Mouse (Mus musculus): Measurements from ENCODE around the gene Atrx. TPM values are rescaled to one million over a fixed set of nuclear protein-coding genes. Genes with fewer than 3 reads are reported as not detected.
"Not testable (repeated sequence)": the region's sequence is repeated elsewhere in the genome, so short reads cannot be mapped to it uniquely, and the experiment has no call there.

Gene Atrx
- total RNA-seq (2021): 10 to 100 TPM; 32.3 to 32.5 TPM
- long read RNA-seq, experiment 1, partial matches to known transcripts: 1 of 9 reads
- long read RNA-seq, experiment 1, other reads (novel, unspliced or antisense): 7 of 9 reads
- long read RNA-seq, experiment 2, partial matches to known transcripts: 2 of 9 reads
- long read RNA-seq, experiment 2, other reads (novel, unspliced or antisense): 7 of 9 reads

DNA sequence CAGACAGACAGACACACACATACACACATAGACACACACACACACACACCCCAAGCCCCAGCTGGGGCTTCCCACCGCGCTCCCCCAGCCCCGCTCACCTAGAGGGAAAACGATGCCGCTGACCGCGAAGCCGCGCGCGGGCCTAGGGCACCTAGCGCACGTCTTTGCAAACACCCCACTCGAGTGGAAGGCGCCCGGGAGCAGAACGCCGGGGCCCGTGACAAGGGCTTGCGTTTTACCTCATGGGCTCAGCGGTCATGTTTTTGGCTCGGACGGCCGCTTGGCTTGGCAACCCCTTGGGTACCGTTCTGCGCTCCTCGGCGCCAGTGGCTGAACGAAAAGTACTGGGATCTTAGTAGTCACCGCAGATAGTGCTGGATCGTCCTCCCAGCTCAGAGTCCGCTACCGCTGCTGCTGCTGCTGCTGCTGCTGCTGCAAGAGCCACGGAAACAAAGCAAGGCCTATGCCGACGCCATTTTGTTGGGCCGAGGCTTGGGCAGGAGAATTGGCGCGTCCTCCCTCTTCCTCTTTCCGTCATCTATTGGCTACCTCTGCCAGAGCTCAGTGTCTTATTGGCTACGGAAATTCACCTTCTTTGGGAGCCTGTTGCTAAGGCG lies at the start of gene Atrx:
Atrx (minus strand) TSS at position 543 of the 617 bp plus-strand sequence.
- DNase-seq (ENCODE audit: low spot score): peak; percentile 65

DNA sequence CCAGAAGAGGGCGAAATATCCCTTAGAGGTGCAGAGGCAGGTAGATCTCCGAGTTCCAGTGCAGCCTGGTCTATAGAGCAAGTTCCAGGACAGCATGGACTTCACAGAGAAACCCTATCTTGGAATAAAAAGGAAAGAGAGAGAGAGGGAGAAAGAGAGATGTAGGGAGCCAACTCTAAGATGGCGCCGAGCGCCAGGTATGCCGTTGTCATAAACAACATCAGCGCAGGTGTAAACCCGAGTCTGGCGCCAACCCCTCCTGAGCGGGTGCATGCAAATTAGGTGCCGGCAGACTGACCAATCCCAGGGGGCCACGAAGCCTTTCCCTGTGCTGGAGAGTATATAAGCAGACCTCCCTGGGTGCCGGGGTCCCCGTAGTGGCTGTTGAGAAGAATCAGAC lies 27.9 kb upstream of the Atrx start:
- DNase-seq (ENCODE audit: low spot score): not testable (repeated sequence)

DNA sequence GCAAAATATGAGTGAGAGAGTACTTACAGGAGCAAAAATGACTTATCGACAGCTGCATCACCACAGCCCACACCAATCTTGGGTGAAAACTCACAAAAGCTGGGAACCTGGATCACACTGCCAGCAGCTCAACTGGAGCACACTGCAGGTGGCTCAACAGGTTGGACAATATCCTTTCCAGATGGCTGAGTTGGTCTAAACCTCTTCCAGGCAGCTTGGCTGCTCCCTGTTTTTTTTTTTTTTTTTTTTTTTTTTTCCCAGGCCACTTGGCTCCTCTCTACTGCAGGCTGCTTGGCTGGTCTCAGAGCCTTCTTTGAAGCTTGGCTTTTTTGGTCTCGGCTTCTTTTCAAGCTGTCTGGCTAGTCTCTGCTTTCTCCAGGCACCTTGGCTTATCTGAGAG lies 24.8 kb upstream of the Atrx start:
- no peak for DNase-seq (ENCODE audit: low spot score)

DNA sequence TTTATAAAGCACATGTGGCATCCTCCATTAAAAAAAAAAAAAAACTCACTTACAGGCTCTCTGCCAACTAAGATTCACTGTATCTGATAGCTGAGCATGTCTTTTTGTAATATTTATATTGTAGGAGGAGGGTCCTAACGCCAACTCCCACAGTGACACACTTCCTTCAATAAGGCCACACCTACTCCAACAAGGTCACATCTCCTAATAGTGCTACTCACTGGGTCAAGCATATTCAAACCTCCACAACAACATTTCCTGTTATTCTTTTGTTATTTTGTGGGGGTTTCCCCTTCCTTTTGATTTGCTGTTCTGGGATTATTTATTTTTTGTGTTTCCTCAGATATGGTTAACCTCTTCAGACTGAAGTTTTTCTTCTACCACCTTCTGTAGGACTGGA lies 17.2 kb upstream of the Atrx start:
- no peak for DNase-seq (ENCODE audit: low spot score)

DNA sequence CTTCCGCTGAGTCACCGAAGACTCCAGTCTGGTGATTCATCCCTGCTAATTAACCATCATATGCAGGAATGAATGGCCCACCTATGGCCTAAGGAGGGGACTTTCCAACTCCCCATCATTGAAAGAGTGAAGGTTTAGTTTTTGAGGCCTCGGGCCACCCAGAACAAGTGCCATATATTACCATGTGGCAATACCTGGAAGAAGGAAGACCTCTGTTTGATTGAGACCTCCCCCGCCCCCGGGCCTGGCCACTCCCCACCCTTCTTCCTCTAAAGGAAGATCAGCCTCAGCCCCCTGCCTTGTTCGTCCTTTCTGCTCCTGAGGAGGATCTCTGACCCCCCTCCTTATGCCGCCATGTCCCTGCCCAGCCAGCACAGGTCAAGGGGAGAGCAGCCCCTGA lies 10.0 kb upstream of the Atrx start:
- DNase-seq (ENCODE audit: low spot score): no peak

DNA sequence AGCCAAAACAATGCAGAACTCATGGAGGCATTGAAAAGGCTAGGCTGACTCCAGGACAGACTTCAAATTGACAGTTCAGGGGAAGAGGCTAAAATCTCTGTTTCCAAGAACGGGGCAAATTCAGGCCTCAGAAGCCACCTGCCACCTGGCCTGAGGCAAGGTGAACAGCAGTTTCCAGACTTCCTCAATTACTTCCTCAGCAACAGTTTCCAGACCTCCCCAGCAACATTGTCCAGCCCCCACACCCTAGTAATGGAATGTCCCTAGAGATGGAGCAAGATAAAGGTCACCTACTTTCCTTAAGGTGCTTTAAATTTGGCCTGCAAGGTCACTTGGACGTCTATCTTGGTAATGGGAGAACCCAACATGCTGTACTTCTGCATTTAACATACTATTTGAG lies 8.5 kb upstream of the Atrx start:
- DNase-seq (ENCODE audit: low spot score): no peak

DNA sequence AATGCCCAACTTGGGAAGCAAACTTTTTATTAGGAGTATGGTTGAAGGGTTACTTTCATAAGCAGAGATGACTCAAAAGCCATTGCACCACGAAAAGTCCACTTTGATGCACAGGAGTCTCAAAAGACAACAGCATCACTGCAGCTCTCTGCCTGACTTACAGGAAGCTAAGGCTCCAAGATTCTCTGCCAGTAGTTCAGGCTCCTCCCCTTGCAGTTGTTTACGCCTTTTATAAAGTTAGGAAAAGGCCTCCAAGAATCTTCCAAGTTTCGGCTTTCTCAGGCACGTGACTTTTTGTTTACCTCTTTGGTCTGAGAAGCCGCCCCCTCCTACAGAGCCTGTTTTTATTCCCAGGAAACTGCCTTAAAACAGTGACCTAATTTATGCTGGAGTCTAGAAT lies 5.1 kb upstream of the Atrx start:
- DNase-seq (ENCODE audit: low spot score): peak; percentile 14

DNA sequence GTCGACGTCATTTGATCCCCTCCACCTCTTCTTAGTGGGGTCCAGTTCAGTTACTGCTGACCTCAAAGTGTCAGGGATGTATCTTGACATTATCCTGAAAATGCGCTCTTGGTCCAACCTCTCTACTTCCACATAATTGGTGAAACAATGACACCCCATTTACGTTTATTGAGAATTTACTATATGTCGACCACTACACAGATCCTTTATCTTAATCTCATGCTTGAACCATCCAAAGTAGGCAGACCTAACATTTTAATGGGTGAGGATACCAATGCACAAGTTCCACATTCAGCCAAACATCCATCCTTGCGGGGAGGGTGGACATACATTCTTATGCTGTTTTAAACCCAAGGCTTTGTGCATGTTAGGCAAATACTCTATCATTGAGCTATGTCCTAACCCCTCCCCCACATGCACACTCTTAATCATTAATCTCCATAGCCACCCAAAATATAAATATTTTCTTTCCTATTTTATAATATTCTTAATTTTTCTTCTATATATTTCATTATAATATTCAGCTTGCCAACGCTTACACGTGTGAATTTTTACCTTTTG lies 355 bp upstream of the Atrx start:
- no peak for DNase-seq (ENCODE audit: low spot score)

DNA sequence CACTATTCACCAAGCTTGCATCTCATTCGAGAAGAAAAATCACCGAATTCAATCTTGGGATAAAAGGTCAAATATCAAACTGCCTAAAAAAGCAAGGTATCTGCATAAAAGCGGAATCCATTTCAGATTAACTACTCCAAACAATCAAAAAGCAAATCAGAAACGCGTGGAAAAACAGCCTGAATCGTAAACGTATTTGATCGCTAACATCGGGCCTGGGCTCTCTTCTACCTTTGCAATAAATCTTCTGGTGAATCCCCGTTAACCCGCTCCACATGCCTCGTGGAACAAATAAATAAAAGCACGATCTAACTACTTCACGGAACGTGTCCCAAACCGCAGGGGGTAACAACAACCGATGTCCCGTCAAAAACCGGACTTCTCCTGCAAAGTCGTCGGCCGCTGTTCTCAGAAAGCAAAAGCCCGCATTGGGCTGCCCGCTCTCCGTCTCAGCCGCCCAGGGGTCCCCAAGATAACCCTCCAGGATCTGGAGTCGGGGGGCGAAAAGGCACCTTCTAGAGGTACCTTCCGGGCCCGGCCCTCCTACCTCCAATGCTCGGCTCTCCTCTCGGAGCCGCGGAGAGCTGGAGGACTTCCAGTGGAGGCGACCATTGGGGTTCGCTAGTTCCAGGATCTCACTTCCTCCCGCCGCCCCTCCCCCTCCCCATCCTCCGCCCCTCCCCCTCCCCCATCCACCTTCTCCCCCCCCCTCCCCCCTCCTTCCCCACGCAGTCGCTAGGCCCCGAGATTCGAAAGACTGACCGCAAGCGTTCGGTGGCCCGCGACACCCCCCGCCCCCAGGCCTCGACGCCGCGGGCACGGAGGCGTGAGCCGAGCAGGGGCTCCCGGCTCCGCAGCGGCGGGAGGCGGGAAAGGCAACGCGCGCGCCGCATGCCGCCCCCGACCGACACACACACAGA lies 1.0 kb downstream of the Atrx start:
- peak; percentile 22 for DNase-seq (ENCODE audit: low spot score)

DNA sequence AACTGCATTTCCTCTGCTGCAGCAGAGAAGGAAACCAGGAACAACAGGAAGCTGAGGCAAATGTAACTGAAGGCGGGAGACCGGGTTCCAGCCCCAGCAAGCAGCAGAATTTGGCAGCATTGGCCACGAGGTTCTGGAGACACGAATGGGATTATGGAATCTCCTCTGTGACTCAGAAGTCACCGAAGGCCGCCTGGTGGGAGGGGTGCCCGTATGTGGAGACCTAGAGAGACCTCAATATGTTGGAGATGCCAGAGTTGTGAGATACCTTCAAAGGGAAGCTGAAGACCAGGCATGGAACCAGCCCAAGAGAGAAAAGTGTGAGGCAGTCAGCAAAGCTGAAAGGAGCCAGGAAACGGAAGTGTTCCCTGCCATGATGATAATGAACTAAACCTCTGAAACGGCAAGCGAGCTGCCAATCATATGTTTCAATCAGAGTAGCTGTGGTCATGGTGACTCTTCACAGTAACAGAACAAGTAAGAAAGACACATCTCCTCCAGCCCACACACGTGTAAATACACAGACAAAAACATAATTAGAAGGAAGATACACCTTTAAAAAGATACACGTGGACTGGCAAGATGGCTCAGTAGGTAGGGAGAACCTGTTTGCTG lies 3.0 kb downstream of the Atrx start:
- DNase-seq (ENCODE audit: low spot score): no peak

DNA sequence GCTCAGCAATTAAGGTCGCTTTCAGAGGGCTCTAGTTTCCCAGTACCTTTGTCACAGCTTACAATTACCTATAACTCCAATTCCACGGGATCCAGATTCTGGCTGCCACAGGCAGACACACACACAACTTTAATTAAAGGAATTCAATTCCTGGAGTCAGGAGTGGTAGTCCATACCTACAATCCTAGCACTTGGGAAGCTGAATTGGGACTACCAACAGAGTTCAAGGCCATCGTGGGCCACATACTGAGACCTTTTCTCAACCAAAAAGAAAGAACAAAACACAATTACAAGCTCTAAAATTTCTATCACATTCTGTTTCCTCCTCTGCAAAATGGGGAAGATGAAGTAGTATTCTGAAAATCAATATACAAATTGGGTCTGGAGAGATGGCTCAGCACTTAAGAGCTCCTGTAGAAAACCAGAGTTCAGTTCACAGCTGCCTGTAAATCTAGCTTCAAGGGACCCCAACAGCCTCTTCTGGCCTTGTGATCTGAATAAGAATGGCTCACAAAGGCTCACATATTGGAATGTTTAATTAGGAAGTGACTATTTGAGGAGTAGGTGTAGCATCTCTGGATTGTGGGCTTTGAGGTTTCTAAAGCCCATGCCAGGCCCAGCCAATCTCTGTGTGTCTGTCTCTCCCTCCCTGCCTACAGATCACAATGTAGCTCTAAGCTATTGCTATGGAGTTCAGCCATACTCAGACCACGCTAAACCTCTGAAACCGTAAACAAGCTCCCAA lies 4.7 kb downstream of the Atrx start:
- no peak for DNase-seq (ENCODE audit: low spot score)

DNA sequence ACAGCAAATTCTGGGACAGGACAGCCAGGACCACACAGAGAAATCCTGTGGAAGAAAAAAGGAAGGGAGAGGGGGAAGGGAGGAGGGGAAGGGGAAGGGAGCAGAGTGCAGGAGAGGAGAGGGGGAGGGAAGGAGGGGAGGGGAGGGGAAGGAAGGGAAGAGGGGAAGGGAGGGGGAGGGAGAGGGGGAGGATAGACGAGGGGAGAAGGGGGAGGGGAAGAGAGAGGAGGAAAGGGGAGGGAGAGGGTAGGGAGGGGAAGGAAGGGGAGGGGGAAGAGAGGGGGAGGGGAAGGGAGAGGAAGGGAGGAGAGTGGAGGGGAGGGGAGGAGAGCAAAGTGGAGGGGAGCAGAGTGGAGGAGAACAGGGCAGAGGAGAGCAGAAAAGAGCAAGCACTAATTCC lies 5.3 kb downstream of the Atrx start:
- DNase-seq (ENCODE audit: low spot score): no peak

DNA sequence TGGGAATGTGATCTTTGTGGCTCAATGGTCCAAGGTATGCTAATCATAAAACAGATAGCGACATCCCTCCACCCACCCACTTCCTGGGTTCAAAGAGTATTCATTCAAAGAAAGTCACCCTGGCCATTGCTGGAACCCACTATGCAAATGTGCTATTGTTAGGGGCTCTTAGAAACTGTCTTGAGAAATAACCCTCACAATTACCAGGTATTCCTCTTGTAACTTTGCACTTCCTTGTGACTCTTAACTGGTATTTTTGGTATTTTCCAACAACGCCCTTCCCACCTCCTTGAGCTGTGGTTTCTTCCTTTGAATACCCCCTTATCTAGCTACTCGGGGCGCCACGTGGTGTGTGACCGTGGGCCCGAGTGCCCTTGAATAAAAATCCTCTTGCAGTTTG lies 6.2 kb downstream of the Atrx start:
- DNase-seq (ENCODE audit: low spot score): not testable (repeated sequence)

DNA sequence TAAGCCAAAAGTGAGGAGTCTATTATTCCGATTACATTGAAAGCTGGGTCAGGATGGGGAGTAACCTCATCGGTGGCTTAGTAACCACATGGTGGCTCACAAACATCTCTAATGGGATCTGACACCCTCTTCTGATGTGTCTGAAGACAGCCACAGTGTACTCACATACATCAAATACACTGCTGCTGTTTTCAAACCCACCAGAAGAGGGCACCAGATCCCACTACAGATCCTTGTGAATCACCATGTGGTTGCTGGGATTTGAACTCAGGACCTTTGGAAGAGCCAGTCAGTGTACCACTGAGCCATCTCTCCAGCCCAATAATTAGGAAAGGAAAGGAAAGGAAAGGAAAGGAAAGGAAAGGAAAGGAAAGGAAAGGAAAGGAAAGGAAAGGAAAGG lies 7.8 kb downstream of the Atrx start:
- DNase-seq (ENCODE audit: low spot score): no peak

DNA sequence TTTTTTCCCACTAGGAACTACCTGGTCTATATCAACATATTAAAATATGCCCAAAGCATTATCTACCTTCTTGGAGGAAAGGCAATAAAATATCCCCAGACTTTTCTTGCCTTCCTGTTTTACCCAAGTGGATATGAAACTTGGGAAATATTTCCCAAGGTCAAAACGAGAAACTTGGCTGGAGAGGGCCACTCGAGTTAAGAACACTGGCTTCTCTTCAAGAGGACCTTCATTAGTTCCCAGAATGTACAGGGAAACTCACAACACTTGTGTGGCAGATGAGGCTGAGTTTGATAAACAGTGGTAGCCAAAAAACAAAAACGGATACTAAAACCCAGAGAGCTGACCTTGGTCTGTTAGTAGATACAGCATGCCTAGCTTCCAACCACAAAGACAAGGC lies 17.5 kb downstream of the Atrx start:
- no peak for DNase-seq (ENCODE audit: low spot score)

DNA sequence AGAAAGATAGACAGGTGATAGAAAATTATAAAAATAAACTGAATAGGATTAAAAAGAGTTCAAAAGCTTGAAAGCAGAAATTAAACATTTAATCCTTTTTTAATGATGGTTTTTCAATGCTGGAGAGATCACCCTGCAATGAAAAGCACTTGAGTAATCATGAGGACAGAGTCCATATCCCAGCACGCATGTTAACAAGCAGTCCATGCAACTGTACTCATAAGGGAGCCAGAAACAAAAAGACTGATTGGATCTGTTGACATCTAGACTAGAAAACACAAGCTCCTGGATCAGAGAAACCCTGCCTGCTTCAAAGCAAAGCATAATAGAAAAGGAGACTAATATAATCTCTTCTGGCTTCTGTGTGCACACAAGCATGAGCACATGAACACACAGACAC lies 27.6 kb downstream of the Atrx start:
- DNase-seq (ENCODE audit: low spot score): no peak

DNA sequence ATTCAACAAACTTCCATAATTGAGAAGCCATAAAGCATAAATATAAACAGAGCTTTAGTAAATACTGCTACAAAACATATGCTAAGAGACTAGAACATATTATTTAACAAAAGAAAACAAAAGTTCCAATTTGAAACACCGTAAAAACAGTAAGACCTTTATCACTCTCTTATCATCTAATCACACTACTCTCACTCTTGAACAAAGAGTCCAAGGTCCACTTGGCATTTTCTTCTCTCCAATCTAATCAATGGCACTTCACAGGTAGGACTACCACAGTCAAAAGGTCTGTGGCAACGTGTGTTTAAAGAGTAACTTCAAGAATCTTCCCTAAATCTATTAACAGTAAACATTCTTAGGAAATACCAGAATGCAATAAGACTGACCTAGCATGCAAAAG lies 42.3 kb downstream of the Atrx start:
- no peak for DNase-seq (ENCODE audit: low spot score)

DNA sequence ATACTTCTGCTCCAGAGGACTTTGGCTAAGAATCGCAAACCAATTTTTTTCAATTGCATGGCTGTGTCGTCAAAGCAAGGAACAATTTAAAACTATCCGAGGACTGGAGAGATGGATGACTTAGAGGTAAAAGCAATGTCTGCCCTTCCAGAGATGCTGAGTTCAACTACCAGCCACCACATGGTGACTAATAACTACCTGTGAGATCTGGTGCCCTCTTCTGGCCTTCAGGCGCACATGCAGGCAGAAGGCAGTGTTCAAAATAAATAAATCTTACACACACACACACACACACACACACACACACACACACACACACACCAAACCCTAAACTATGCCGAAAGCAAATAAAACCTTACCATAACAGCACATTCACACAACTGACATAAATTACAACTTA lies 64.8 kb downstream of the Atrx start:
- peak; percentile 0 for DNase-seq (ENCODE audit: low spot score)

DNA sequence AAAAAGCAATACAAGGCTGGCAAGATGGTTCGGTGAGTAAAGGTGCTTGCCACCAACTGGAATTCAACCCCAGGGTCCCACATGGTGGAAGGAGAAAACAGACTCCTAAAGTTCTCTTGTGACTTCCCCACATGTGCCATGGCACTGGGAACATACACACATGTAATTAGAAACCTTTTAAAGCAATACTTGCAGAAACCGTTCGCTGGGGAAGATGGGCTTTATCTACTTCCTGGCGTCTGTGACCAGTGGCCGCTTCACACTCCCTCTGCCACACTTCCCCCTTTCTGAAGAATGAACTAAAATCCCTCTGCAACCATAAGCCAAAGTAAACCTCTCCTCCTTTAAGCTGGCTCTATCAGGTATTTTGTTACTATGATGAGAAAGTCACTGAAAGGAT lies 104.7 kb downstream of the Atrx start:
- no peak for DNase-seq (ENCODE audit: low spot score)

DNA sequence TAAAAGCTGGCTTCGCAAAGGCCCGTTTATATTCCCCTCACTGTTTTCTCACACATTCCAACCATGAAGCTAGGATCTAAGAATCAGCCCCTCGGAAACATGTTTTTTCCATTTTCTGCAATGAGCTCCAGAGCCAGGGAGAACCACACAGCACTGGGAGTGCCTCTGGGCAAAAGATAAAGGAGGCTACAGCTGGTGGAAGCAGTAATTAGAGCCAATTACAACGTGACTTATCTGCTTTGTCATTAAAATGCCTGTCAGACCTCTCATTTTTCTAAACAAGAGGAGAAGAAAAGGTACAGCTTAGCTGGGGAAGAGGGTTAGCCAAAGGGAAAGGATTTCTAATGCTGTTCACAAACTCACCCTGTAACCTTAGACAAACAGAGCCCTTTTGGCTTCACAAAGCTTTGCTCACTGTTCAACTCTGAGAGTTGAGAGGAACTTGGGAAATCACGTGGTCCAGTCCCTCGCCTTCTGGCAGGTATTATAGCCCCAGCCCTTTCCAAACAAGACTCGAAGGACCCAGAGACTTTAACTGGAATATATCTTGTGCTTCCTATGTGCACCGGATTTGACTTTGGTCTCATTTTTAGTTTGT lies 134.3 kb downstream of the Atrx start:
- DNase-seq (ENCODE audit: low spot score): no peak

DNA sequence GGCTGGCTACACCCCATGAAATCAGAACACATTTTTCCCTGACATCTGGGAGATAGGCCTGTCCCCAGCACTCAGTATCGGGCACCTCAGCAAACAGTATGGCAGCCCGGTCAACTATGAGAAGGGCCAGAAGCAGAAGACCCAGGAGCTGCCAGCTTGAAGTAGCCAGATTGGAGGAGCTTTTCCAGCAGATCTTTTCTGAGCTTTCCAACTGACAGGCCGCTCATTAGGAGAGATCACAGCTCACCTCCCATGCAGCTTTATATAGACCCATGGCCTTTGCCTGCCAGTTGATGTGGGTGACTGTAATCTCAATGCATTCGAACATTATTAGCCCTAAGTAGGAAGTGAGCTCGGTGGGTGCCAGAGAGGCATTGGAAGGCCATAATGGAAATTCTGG lies 155.9 kb downstream of the Atrx start:
- no peak for DNase-seq (ENCODE audit: low spot score)

Measured in gastrocnemius, adult 18-20 months (tissue).